Mouse (Mus musculus): ENCODE measurements at regions not wholly inside any gene's neighbourhood (a gene's known extent, or its start where the extent isn't known, plus 50 kb on each side); places are given as distances from the start of the nearest gene placed in this dataset.

- no peak for DNase-seq (ENCODE audit: low spot score in 2 of 2)
These were observed 256.8 kb upstream of the 3110018I06Rik start for GRCm38 (mm10) chr12:107231629-107232028.

GRCm38 (mm10) chr12:107250747-107251470 lies 237.5 kb upstream of the 3110018I06Rik start:
- no peak for DNase-seq (ENCODE audit: low spot score in 2 of 2)

GRCm38 (mm10) chr12:107251981-107252380 lies 236.5 kb upstream of the 3110018I06Rik start:
- DNase-seq (ENCODE audit: low spot score in 2 of 2) = no peak

GRCm38 (mm10) chr12:107262076-107262475 lies 226.4 kb upstream of the 3110018I06Rik start:
- DNase-seq (ENCODE audit: low spot score in 2 of 2) = no peak

- no peak for DNase-seq (ENCODE audit: low spot score in 2 of 2)
These were observed 225.9 kb upstream of the 3110018I06Rik start for GRCm38 (mm10) chr12:107262516-107262915.

GRCm38 (mm10) chr12:107266696-107267095 lies 221.7 kb upstream of the 3110018I06Rik start:
- DNase-seq (ENCODE audit: low spot score in 2 of 2) = no peak

GRCm38 (mm10) chr12:107285622-107286021 lies 202.8 kb upstream of the 3110018I06Rik start:
- no peak for DNase-seq (ENCODE audit: low spot score in 2 of 2)

- no peak for DNase-seq (ENCODE audit: low spot score in 2 of 2)
These were observed 197.1 kb upstream of the 3110018I06Rik start for GRCm38 (mm10) chr12:107291377-107291776.

GRCm38 (mm10) chr12:107307094-107307740 lies 181.2 kb upstream of the 3110018I06Rik start:
- no peak for DNase-seq (ENCODE audit: low spot score in 2 of 2)

GRCm38 (mm10) chr12:107315446-107315845 lies 173.0 kb upstream of the 3110018I06Rik start:
- DNase-seq (ENCODE audit: low spot score in 2 of 2) = no peak

GRCm38 (mm10) chr12:107322861-107323260 lies 165.6 kb upstream of the 3110018I06Rik start:
- no peak for DNase-seq (ENCODE audit: low spot score in 2 of 2)

- no peak for DNase-seq (ENCODE audit: low spot score in 2 of 2)
These were observed 162.3 kb upstream of the 3110018I06Rik start for GRCm38 (mm10) chr12:107326101-107326500.

- DNase-seq (ENCODE audit: low spot score in 2 of 2) = no peak
These were observed 161.2 kb upstream of the 3110018I06Rik start for GRCm38 (mm10) chr12:107327107-107327770.

GRCm38 (mm10) chr12:107328986-107329385 lies 159.4 kb upstream of the 3110018I06Rik start:
- no peak for DNase-seq (ENCODE audit: low spot score in 2 of 2)

GRCm38 (mm10) chr12:107334366-107334765 lies 154.1 kb upstream of the 3110018I06Rik start:
- DNase-seq (ENCODE audit: low spot score in 2 of 2) = no peak

GRCm38 (mm10) chr12:107335106-107335505 lies 153.3 kb upstream of the 3110018I06Rik start:
- DNase-seq (ENCODE audit: low spot score in 2 of 2) = no peak

GRCm38 (mm10) chr12:107338758-107339157 lies 149.7 kb upstream of the 3110018I06Rik start:
- DNase-seq (ENCODE audit: low spot score in 2 of 2) = no peak

- no peak for DNase-seq (ENCODE audit: low spot score in 2 of 2)
These were observed 132.2 kb upstream of the 3110018I06Rik start for GRCm38 (mm10) chr12:107356211-107356610.

- no peak for DNase-seq (ENCODE audit: low spot score in 2 of 2)
These were observed 131.5 kb upstream of the 3110018I06Rik start for GRCm38 (mm10) chr12:107356974-107357373.

- DNase-seq (ENCODE audit: low spot score in 2 of 2) = no peak
These were observed 127.9 kb upstream of the 3110018I06Rik start for GRCm38 (mm10) chr12:107360511-107360910.

- no peak for DNase-seq (ENCODE audit: low spot score in 2 of 2)
These were observed 126.8 kb upstream of the 3110018I06Rik start for GRCm38 (mm10) chr12:107361606-107362005.

- peak; percentile 62 to 64 for DNase-seq (ENCODE audit: low spot score in 2 of 2)
These were observed 126.3 kb upstream of the 3110018I06Rik start for GRCm38 (mm10) chr12:107362120-107362519.

GRCm38 (mm10) chr12:107372254-107372653 lies 116.2 kb upstream of the 3110018I06Rik start:
- DNase-seq (ENCODE audit: low spot score in 2 of 2) = no peak
